Mouse (Mus musculus) embryonic stem cell, embryonic (primary cell): Measurements from ENCODE around the gene Dmc1.

Source experiments
- CTCF ChIA-PET, 4 experiments: fragments of 300-600 bp in 2 of 4; fragments of 350-600 bp in 2 of 4; sonication (Branson Sonifier 250); formaldehyde crosslinking; loops; one replicate each; lab custom pipeline; 2022; ENCODE audit warnings: inconsistent platforms in 2 of 4; lab: Charles Lee
- POLR2A ChIA-PET, 4 experiments: fragments of 300-600 bp in 2 of 4; fragments of 350-600 bp in 2 of 4; sonication (Branson Sonifier 250); formaldehyde crosslinking; loops; one replicate each; lab custom pipeline; 2022; ENCODE audit warnings: antibody characterized with exemption in 4 of 4, inconsistent platforms in 1 of 4; lab: Charles Lee

Dmc1 gene

GRCm38 (mm10) chr15:79606161-79606560 lies 1.3 kb upstream of the Dmc1 start:
- POLR2A ChIA-PET, result interaction anchor here (0.7 to 3.8 kb wide), 16 partner anchors 9 to 1796 kb away, joined by 3 to 19 read pairs (median 3); partner anchors contain the start of genes Cby1 (in 1 of the 4), Ddx17 (in 1 of the 4), Fam227a (in 1 of the 4) and Gtpbp1 (in 1 of the 4)

GRCm38 (mm10) chr15:79600176-79600575 lies 4.7 kb downstream of the Dmc1 start:
- CTCF ChIA-PET, result no interaction called here
- POLR2A ChIA-PET, result interaction anchor here in 1 of 4 experiments (0.7 to 1.3 kb wide), 6 partner anchors 10 to 84 kb away, joined by 3 to 5 read pairs (median 3); partner anchors contain the start of gene Kdelr3

More at GRCm38 (mm10) chr15:79606161-79606560, 1.3 kb upstream of the Dmc1 start:
- CTCF ChIA-PET, result interaction anchor here in 3 of 4 experiments (0.6 to 2.2 kb wide), 7 partner anchors 45 to 1859 kb away, joined by 3 to 11 read pairs (median 3); partner anchors contain the start of genes Fam227a (in 2 of the 3) and Cby1 (in 1 of the 3)

GRCm38 (mm10) chr15:79598715-79599114 lies 6.2 kb downstream of the Dmc1 start:
- ChIA-PET CTCF (interaction anchor here in 2 of 4 experiments (0.7 kb wide), 2 partner anchors 319 to 614 kb away, joined by 3 read pairs; no protein-coding TSS in a partner anchor), POLR2A (no interaction called here)

- CTCF ChIA-PET, result no interaction called here
Observed at GRCm38 (mm10) chr15:79581581-79581980, 23.3 kb downstream of the Dmc1 start.

GRCm38 (mm10) chr15:79577671-79578426 lies 27.1 kb downstream of the Dmc1 start:
- POLR2A ChIA-PET, result interaction anchor here in 1 of 4 experiments (0.8 to 1.3 kb wide), 3 partner anchors 10 to 31 kb away, joined by 4 read pairs; partner anchors contain the start of gene Ddx17

More at GRCm38 (mm10) chr15:79581581-79581980, 23.3 kb downstream of the Dmc1 start:
- POLR2A ChIA-PET, result interaction anchor here in 1 of 4 experiments (1.9 kb wide), 1 partner anchor 23 kb away, joined by 6 read pairs; the partner anchor contains the start of gene Dmc1

GRCm38 (mm10) chr15:79576947-79577346 lies 28.0 kb downstream of the Dmc1 start:
- POLR2A ChIA-PET, result interaction anchor here in 1 of 4 experiments (1.1 kb wide), 1 partner anchor 8 kb away, joined by 3 read pairs; no protein-coding TSS in a partner anchor
- CTCF ChIA-PET, result interaction anchor here in 1 of 4 experiments (0.5 kb wide), 1 partner anchor 9 kb away, joined by 3 read pairs; no protein-coding TSS in a partner anchor

More at GRCm38 (mm10) chr15:79577671-79578426, 27.1 kb downstream of the Dmc1 start:
- CTCF ChIA-PET, result interaction anchor here in 2 of 4 experiments (0.6 to 0.7 kb wide), 3 partner anchors 94 to 515 kb away, joined by 3 to 5 read pairs (median 3); no protein-coding TSS in a partner anchor

GRCm38 (mm10) chr15:79575543-79576222 lies 29.2 kb downstream of the Dmc1 start:
- CTCF ChIA-PET, result no interaction called here
- POLR2A ChIA-PET, result interaction anchor here in 1 of 4 experiments (1.0 to 1.4 kb wide), 3 partner anchors 9 to 14 kb away, joined by 3 to 4 read pairs (median 3); no protein-coding TSS in a partner anchor

GRCm38 (mm10) chr15:79562417-79562816 lies 42.5 kb downstream of the Dmc1 start:
- ChIA-PET CTCF (interaction anchor here in 3 of 4 experiments (0.9 to 1.3 kb wide), 3 partner anchors 16 to 97 kb away, joined by 3 to 4 read pairs (median 3); partner anchors contain the start of genes Cby1 (in 1 of the 3), Ddx17 (in 1 of the 3) and Fam227a (in 1 of the 3)), POLR2A (interaction anchor here in 3 of 4 experiments (0.6 to 4.7 kb wide), 14 partner anchors 9 to 116 kb away, joined by 3 to 34 read pairs (median 3); partner anchors contain the start of genes Dmc1 (in 3 of the 3) and Ddx17 (in 2 of the 3))

GRCm38 (mm10) chr15:79559649-79560048 lies 45.3 kb downstream of the Dmc1 start:
- ChIA-PET CTCF (interaction anchor here in 2 of 4 experiments (0.6 to 0.9 kb wide), 2 partner anchors 91 to 472 kb away, joined by 4 to 5 read pairs; no protein-coding TSS in a partner anchor), POLR2A (interaction anchor here in 3 of 4 experiments (0.7 to 2.7 kb wide), 7 partner anchors 10 to 99 kb away, joined by 3 to 21 read pairs (median 4); partner anchors contain the start of genes Ddx17 (in 3 of the 3), Cby1 (in 1 of the 3), Fam227a (in 1 of the 3) and Kdelr3 (in 1 of the 3))

- ChIA-PET CTCF (interaction anchor here in 1 of 4 experiments (0.6 to 0.7 kb wide), 2 partner anchors 8 to 16 kb away, joined by 3 to 5 read pairs; no protein-coding TSS in a partner anchor), POLR2A (interaction anchor here in 3 of 4 experiments (0.6 to 2.2 kb wide), 7 partner anchors 9 to 479 kb away, joined by 3 to 7 read pairs (median 4); no protein-coding TSS in a partner anchor)
Observed at GRCm38 (mm10) chr15:79552566-79552965, 52.3 kb downstream of the Dmc1 start.

- CTCF ChIA-PET, result interaction anchor here in 2 of 4 experiments (0.6 to 1.2 kb wide), 2 partner anchors 13 to 71 kb away, joined by 3 to 7 read pairs; no protein-coding TSS in a partner anchor
- POLR2A ChIA-PET, result interaction anchor here in 2 of 4 experiments (0.6 to 7.8 kb wide), 12 partner anchors 15 to 56 kb away, joined by 3 to 190 read pairs (median 20); partner anchors contain the start of genes Kdelr3 (in 2 of the 2) and Dmc1 (in 1 of the 2)
Observed at GRCm38 (mm10) chr15:79548226-79548625, 56.7 kb downstream of the Dmc1 start.

GRCm38 (mm10) chr15:79547289-79547820 lies 57.6 kb downstream of the Dmc1 start:
- ChIA-PET POLR2A (interaction anchor here (0.6 to 7.8 kb wide), 82 partner anchors 8 to 1919 kb away, joined by 3 to 190 read pairs (median 4); partner anchors contain the start of genes Dmc1 (in 3 of the 4), Cby1 (in 2 of the 4), Fam227a (in 2 of the 4) and Josd1 (in 2 of the 4)), CTCF (interaction anchor here in 3 of 4 experiments (0.6 to 1.8 kb wide), 10 partner anchors 14 to 678 kb away, joined by 3 to 7 read pairs (median 4); partner anchors contain the start of genes Cby1 (in 1 of the 3) and Fam227a (in 1 of the 3))

GRCm38 (mm10) chr15:79546410-79547288 lies 58.3 kb downstream of the Dmc1 start, which contains the start of gene Ddx17:
Ddx17 (minus strand) TSS chr15:79546741.
- ChIA-PET POLR2A (interaction anchor here (0.5 to 7.8 kb wide), 142 partner anchors 9 to 1920 kb away, joined by 3 to 190 read pairs (median 4); partner anchors contain the start of genes Dmc1 (in 3 of the 4), Fam227a (in 3 of the 4), Atf4 (in 2 of the 4) and Cby1 (in 2 of the 4)), CTCF (interaction anchor here in 3 of 4 experiments (0.5 to 1.8 kb wide), 13 partner anchors 15 to 678 kb away, joined by 3 to 6 read pairs (median 3); partner anchors contain the start of genes Cby1 (in 1 of the 3) and Fam227a (in 1 of the 3))

- CTCF ChIA-PET, result interaction anchor here in 2 of 4 experiments (0.5 to 1.8 kb wide), 13 partner anchors 16 to 679 kb away, joined by 3 to 6 read pairs (median 3); partner anchors contain the start of genes Cby1 (in 1 of the 2) and Fam227a (in 1 of the 2)
- POLR2A ChIA-PET, result interaction anchor here (0.5 to 7.8 kb wide), 135 partner anchors 9 to 1514 kb away, joined by 3 to 190 read pairs (median 4); partner anchors contain the start of genes Dmc1 (in 3 of the 4), Fam227a (in 3 of the 4), Atf4 (in 2 of the 4) and Cby1 (in 2 of the 4)
Observed at GRCm38 (mm10) chr15:79545921-79546399, 58.9 kb downstream of the Dmc1 start.
